Mouse (Mus musculus) hindbrain, embryonic 10.5 days (tissue): ENCODE data around the gene Kif1c. TPM values are rescaled to one million over a fixed set of nuclear protein-coding genes. Genes with fewer than 3 reads are reported as not detected.
A peak's percentile ranks its signal among the peaks of the same experiment; 100 is the strongest.
"Not testable (repeated sequence)": the region's sequence is repeated elsewhere in the genome, so short reads cannot be mapped to it uniquely, and the experiment has no call there.

Source experiments
- DNase-seq: peaks from one replicate; pipeline ENCODE4 v3.0.0-alpha.2; 2017; ENCODE audit warnings: low spot score
- H3K27ac ChIP-seq: fragments of 300-500 bp; sonication (generic); 2 replicates; pipeline ENCODE4 v1.5.1; 2016; ENCODE audit warnings: mild to moderate bottlenecking, moderate library complexity
- H3K27me3 ChIP-seq: fragments of 300-500 bp; sonication (generic); 2 replicates; pipeline ENCODE4 v1.6.1; 2016; ENCODE audit warnings: mild to moderate bottlenecking; ENCODE audit not compliant: poor library complexity, insufficient read depth, severe bottlenecking
- H3K36me3 ChIP-seq: fragments of 300-500 bp; sonication (generic); 2 replicates; pipeline ENCODE4 v1.6.1; 2016; ENCODE audit warnings: mild to moderate bottlenecking, moderate library complexity
- H3K4me1 ChIP-seq: fragments of 300-500 bp; sonication (generic); replicated peaks from 2 replicates; pipeline ENCODE4 v1.6.1; 2016; ENCODE audit warnings: mild to moderate bottlenecking
- H3K4me3 ChIP-seq: fragments of 300-500 bp; sonication (generic); 2 replicates; pipeline ENCODE4 v1.5.1; 2016; ENCODE audit warnings: mild to moderate bottlenecking, moderate library complexity
- H3K9me3 ChIP-seq: fragments of 300-500 bp; sonication (generic); 2 replicates; pipeline ENCODE4 v1.6.1; 2016; ENCODE audit warnings: mild to moderate bottlenecking, moderate library complexity
- WGBS: fragments of 180-500 bp; shearing (Covaris S2); methylation state at CpG from one replicate; pipeline ENCODE4 v1.1.7; 2016; 5-methylcytosine and 5-hydroxymethylcytosine counted together
- polyA plus RNA-seq: library from polyadenylated mRNA; unstranded; fragments of >200 nt; fragmentation: Nextera tagmentation; extraction: Ambion mirVana; gene quantifications from 2 replicates; pipeline ENCODE4 v1.2.1, GENCODE M21; 2016

Gene Kif1c
- polyA plus RNA-seq, 1 experiment from 2014 or later, result 1.7 TPM

DNA sequence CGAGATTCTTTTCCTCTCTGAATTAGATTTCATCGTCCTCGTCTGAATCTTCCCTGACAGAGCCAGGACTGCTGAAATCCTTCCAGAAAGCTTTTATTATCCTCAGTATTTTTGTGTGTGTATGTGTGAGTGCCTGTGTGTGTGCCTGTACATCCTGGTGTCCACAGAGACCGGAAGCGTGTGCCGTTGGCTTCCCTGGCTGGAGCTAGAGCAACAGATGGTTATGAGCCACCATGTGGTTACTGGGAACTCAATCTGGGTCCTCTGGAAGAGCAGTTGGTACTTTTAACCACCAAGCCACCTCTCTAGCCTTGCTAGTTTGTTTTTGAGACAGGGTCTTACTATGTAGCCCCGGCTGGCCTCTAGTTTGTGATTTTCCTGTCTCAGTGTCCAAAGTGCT, 41.8 kb downstream of the Kif1c start:
- Histone ChIP-seq H3K27ac (no peak overlapping the region), H3K36me3 (no peaks in the 10 kb centered on the region), H3K4me1 (peaks cover 5% of the 10 kb centered on the region; the same call in 1 of the 2 replicates), H3K27me3 (no peaks in the 10 kb centered on the region), H3K4me3 (no peak overlapping the region), H3K9me3 (no peaks in the 10 kb centered on the region)
- 90% methylated on average over 7 of the region's 7 CpGs for WGBS
- no peak for DNase-seq

DNA sequence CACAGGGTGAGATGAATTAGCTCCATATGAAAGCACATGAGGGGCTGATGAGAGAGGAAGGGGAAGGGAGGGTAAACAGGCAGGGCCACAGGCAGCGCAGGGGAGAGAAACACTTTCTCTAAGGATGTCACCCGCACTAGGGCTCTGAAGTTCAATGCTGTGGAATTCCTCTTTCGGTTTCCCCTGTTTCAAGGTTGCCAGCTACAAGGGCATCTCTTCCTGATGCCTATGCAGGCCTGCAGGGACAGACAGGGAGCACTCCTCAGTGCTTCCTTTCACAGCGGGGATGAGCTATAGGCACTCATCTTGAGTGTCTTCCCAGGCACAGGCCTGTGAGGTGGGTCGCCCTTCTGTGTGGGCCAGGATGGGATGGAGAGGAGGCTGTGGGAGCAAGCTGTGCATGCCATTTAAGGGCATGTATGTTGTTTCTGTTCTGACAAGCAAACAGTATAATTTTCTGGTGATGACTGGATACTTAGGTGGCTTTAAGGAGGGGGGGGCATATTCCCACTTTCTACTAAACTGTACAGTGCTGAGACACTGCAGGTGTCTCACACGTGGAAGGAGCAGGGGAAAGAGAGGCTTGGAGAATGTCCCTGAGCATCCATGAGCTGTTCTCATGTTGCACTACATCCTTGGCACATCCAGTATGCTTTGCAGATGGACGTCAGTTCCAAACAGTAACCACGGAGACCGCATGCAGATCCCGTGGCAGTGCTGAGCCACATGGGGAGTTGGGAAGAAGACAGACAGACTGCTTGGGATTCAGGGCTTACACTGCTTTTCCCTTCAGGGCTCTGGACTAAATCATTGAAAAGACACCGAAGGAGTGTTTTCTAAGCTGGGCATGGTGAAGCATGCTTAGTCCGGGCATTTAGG, 42.5 kb downstream of the Kif1c start:
- no peak for DNase-seq
- Histone ChIP-seq H3K36me3 (no peaks in the 10 kb centered on the region), H3K27ac (no peak overlapping the region), H3K9me3 (no peaks in the 10 kb centered on the region), H3K4me1 (peaks cover 5% of the 10 kb centered on the region; the same call in 1 of the 2 replicates), H3K4me3 (no peak overlapping the region), H3K27me3 (no peaks in the 10 kb centered on the region)
- whole genome bisulfite sequencing, result 76% methylated on average over 12 of the region's 12 CpGs

DNA sequence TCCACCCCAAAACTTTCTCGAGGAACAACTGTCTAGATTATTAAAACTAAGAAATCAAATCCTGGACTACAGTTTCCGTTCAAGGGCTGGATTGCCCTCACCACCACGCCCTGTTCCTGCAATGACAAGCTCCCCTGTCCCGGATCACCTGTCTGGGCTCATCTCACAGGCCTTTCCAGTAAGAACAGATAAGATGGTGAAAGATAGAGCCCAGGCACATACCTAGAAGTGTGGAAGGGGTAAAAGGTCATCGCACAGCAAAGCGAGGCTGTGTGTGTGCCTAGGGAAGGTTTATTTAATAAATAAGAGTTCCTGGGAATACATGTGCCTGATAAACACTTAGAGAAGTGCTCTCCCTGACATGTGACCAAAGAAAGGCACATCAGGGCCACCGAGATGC, 45.3 kb downstream of the Kif1c start:
- WGBS, result 83% methylated on average over 7 of the region's 7 CpGs
- H3K4me1 ChIP-seq, result peaks cover 5% of the 10 kb centered on the region; the same call in 1 of the 2 replicates

DNA sequence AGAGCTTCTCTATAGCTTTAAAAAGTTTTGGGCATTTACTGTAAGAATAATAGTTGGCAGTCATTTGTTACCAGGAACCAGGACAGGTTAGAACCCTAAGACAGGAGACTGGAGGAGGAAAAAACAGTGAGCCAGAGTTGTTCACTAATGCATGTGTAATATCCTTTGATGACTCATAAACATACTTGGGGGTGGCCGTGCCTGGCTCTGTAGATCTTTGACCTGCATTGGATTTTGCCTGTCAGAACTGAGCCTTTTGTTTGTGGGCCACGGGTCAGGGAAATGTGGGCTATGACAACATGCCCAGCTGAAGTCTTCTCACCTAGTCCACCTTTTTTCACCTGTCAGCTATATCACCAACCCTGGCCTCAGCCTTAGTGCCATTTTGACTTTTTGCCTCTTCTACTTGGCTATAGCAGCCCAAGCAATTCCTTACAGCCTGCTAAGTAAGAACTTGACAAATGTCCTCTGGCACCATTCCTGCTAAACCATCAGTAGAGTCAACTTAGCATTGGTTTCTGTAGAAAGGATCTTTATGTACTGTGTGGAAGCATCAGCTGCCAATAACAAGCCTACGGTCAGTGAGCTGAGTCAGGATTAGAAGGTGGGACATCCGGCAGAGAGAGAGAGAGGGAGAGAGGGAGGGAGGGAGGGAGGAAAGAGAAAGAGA, 47.7 kb downstream of the Kif1c start:
- no peak for DNase-seq
- 0 out of 2 replicates have a peak, but pooled peaks cover 7% of the 10 kb centered on the region for H3K9me3 ChIP-seq
- no peak overlapping the region for H3K4me3 ChIP-seq
- H3K4me1 ChIP-seq, result peaks cover 3% of the 10 kb centered on the region; the same call in 1 of the 2 replicates
- 91% methylated on average over 4 of the region's 4 CpGs for whole genome bisulfite sequencing
- no peak overlapping the region for H3K27ac ChIP-seq
- H3K36me3 ChIP-seq, result no peaks in the 10 kb centered on the region
- H3K27me3 ChIP-seq, result no peaks in the 10 kb centered on the region

More for the DNA sequence above, 45.3 kb downstream of the Kif1c start:
- Histone ChIP-seq H3K27me3 (no peaks in the 10 kb centered on the region), H3K4me3 (no peak overlapping the region), H3K9me3 (0 out of 2 replicates have a peak, but pooled peaks cover 7% of the 10 kb centered on the region), H3K27ac (no peak overlapping the region), H3K36me3 (no peaks in the 10 kb centered on the region)
- no peak for DNase-seq

DNA sequence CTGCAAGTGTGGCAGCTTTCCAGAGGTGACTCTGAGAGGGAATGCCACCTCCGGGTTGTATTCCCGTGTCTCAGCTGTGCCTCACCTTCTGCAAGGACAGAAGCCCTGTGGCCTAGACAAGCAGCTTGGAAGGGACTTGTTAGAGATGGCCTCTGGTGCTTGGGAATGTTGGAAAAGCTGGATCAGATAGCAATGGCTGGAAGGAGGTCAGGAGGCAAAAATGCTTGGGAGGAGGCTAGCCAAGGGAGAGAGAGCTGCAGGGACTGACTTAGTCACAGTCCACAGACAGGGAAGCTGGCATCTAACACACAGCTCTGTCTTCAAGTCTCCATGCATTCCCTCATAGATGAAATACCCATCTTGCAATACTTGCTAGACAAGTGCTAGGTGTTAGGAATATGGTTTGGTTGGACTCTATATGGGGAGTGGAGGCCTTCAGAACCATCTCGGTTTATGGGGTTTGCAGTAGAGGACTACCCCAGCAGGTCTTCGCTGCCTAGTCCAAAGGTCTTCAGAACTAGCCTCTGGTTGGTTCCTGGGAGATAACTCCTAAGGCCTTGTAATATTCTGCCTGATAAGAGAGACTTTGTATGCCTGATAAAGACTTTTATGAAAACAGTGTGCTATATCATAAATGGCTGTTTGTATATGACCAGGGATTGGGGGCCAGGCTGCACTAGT, 52.1 kb downstream of the Kif1c start:
- DNase-seq, result no peak
- H3K9me3 ChIP-seq, result 0 out of 2 replicates have a peak, but pooled peaks cover 7% of the 10 kb centered on the region
- no peaks in the 10 kb centered on the region for H3K36me3 ChIP-seq
- no peaks in the 10 kb centered on the region for H3K27me3 ChIP-seq
- no peak overlapping the region for H3K4me3 ChIP-seq
- 0 out of 2 replicates have a peak, but pooled peaks cover 2% of the 10 kb centered on the region for H3K4me1 ChIP-seq
- no peak overlapping the region for H3K27ac ChIP-seq
- WGBS, result 82% methylated on average over 4 of the region's 4 CpGs

DNA sequence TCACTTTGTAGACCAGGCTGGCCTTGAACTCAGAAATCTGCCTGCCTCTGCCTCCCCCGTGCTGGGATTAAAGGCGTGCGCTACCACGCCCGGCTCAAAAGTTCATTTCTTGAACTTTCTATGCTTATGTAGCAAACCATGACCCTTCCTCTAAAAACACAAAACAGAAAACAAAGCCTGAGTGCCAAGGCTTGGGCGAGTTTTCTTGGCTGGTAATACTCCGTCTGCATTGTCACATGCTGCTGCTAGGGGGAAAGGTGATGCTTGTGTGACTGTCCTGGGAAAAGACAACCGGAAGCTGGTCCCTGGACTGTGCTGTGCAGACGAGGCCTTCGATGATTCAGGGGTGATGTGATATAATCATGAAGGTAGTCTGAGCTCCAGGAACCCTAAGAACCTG, 52.8 kb downstream of the Kif1c start:
- no peak overlapping the region for H3K27ac ChIP-seq
- 0 out of 2 replicates have a peak, but pooled peaks cover 7% of the 10 kb centered on the region for H3K9me3 ChIP-seq
- H3K4me3 ChIP-seq, result no peak overlapping the region
- H3K27me3 ChIP-seq, result no peaks in the 10 kb centered on the region
- H3K4me1 ChIP-seq, result 0 out of 2 replicates have a peak, but pooled peaks cover 2% of the 10 kb centered on the region
- 92% methylated on average over 10 of the region's 10 CpGs for WGBS
- no peaks in the 10 kb centered on the region for H3K36me3 ChIP-seq
- DNase-seq, result no peak

DNA sequence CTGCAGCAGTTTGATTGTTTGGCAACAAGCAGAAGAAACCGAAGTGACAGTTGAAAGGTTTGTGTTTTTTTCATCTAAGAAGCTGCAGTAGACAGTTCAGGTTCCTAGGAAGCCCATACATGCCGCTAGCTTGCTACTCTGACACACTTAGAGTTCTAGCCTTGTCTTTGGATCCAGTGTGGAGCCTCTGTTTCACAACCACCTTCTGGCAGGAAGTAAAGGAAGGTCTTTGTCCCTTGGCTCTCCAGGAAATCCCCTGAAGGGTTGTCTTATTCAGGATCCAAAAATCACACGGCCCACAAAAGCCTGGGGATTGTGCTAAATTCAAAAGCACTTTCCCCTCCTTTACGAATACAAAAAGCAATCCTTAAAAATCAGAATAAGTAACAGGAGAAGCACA, 54.1 kb downstream of the Kif1c start:
- Histone ChIP-seq H3K27ac (no peak overlapping the region), H3K27me3 (no peaks in the 10 kb centered on the region), H3K9me3 (no peaks in the 10 kb centered on the region), H3K36me3 (no peaks in the 10 kb centered on the region), H3K4me3 (no peak overlapping the region), H3K4me1 (0 out of 2 replicates have a peak, but pooled peaks cover 2% of the 10 kb centered on the region)
- DNase-seq, result no peak
- 76% methylated on average over 4 of the region's 4 CpGs for WGBS

DNA sequence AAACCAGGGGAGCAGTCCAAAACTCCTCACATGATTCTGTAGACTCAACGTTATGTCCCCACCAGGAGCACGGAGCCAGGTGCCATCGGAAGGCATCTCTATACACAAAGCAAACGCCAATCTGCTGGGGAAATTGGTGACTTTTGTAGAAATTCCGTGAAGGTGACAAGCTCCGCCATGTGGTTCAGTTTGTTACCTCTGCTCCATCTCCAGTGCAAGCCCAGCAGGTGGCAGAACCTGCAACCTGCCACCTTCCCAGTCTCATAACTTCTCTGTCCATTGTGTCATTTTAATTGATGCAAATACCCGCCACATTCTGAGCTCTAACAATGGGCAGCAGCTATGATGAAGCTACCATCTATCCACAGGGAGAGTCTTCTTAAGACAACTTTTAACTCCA, 54.6 kb downstream of the Kif1c start:
- no peak for DNase-seq
- Histone ChIP-seq H3K36me3 (no peaks in the 10 kb centered on the region), H3K4me3 (no peak overlapping the region), H3K9me3 (no peaks in the 10 kb centered on the region), H3K4me1 (0 out of 2 replicates have a peak, but pooled peaks cover 2% of the 10 kb centered on the region), H3K27me3 (no peaks in the 10 kb centered on the region), H3K27ac (no peak overlapping the region)
- WGBS, result 64% methylated on average over 7 of the region's 7 CpGs

DNA sequence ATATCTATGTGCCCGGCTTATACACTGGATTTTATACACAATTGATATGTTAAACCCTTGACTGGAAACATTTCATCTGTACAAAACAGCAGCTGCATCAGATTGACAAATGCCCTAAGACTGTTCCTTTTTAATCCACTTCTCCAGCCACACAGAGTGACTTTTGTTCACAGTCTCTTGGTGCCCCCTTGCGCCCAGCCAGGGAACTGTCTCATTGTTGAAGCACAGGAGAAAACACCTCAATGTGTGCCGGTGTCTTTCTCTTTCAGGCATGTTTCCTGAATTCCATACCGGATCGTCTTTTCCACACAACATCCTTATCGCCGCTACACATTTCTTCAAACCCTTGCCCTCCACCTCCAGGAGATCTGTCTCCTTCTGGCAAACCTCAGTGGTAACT, 55.3 kb downstream of the Kif1c start:
- DNase-seq, result peak; percentile 85
- WGBS, result 15% methylated on average over 7 of the region's 7 CpGs
- Histone ChIP-seq H3K36me3 (no peaks in the 10 kb centered on the region), H3K9me3 (no peaks in the 10 kb centered on the region), H3K4me1 (0 out of 2 replicates have a peak, but pooled peaks cover 2% of the 10 kb centered on the region), H3K4me3 (no peak overlapping the region), H3K27ac (no peak overlapping the region), H3K27me3 (no peaks in the 10 kb centered on the region)

DNA sequence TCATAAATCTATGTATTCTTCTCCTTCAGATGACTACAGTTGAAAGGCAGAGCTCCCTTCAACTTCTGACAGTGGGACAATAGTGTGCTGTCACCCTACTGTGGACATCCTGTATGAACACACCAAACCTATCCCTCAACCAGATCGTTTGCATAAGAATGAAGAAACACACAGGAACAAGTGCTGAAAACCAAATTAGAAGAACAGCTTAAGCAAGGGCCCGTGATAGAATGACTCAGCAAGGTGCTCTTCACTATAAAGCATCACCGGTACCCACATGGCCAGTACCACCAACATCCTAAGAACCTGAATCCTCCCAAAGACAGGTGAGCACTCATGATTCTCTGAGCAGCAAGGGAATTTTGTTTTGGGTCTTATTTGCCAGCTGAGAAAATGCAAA, 60.1 kb downstream of the Kif1c start:
- not testable (repeated sequence) for DNase-seq, H3K27ac ChIP-seq
- 78% methylated on average over 3 of the region's 3 CpGs for WGBS

DNA sequence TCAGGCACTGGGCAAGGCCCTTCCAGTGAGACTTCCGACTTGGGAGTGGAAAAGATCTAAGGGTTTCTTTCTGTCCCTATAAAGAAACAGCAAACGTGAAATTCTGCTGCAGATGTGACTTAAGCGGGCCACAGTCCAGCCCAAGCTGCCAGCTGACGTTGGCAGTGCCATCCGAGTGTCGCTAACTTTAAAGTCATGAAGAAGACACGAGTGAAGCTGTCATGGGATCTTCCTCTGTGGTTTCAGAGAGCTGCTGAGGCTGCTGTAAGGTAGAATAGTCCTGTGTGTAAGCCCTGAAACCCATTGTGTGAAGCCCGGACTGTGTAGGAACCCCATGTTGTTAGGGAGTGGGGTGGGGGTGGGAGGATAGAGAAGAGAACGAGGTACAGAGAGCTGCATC, 62.3 kb downstream of the Kif1c start:
- DNase-seq, result no peak
- Histone ChIP-seq H3K4me3 (no peak overlapping the region), H3K9me3 (no peaks in the 10 kb centered on the region), H3K4me1 (peaks cover 23% of the 10 kb centered on the region), H3K27ac (no peak overlapping the region), H3K36me3 (peaks cover 4% of the 10 kb centered on the region), H3K27me3 (0 out of 2 replicates have a peak, but pooled peaks cover 4% of the 10 kb centered on the region)
- 88% methylated on average over 9 of the region's 9 CpGs for WGBS

More for the DNA sequence above, 60.1 kb downstream of the Kif1c start:
- H3K27me3 ChIP-seq, H3K9me3 ChIP-seq, H3K36me3 ChIP-seq, H3K4me3 ChIP-seq: not testable (repeated sequence)
- H3K4me1 ChIP-seq, result peaks cover 21% of the 10 kb centered on the region

DNA sequence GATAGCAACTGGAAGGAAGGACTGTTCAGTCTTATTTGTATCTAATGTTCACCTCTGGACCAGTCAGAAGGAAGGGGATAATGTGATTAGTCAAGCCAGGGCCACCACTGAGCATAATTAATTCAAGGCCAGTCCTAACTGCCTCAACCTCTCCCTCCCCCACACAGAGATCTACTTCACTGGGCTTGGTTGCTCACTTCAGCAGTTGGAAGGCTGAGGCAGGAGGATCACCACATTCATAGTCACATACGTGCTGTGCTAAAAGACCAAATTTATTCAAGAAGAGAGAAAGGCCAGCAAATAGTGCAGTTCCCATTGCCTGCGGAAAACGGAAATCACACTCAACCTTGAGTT, 63.2 kb downstream of the Kif1c start:
- no peak for DNase-seq
- H3K4me1 ChIP-seq, result peaks cover 23% of the 10 kb centered on the region
- WGBS, result 30% methylated on average over 3 of the region's 3 CpGs

More for the DNA sequence above, 63.2 kb downstream of the Kif1c start:
- peak overlapping the region; percentile 95 for H3K27ac ChIP-seq
- 0 out of 2 replicates have a peak, but pooled peaks cover 4% of the 10 kb centered on the region for H3K27me3 ChIP-seq
- peak overlapping the region; percentile 89 for H3K4me3 ChIP-seq
- H3K9me3 ChIP-seq, result no peaks in the 10 kb centered on the region
- H3K36me3 ChIP-seq, result peaks cover 12% of the 10 kb centered on the region
